Mouse (Mus musculus) left cerebral cortex, adult 2 months (tissue): ENCODE data around the gene Dscaml1. TPM values are rescaled to one million over a fixed set of nuclear protein-coding genes. Genes with fewer than 3 reads are reported as not detected.
"Not testable (repeated sequence)": the region's sequence is repeated elsewhere in the genome, so short reads cannot be mapped to it uniquely, and the experiment has no call there.

Source experiments
- DNase-seq, 2 experiments: peaks; one replicate each; pipeline ENCODE4 v3.0.0; 2021 to 2022; ENCODE audit warnings: low spot score in 2 of 2, mixed read lengths in 1 of 2; ENCODE audit errors: extremely low spot score in 1 of 2
- H3K27ac ChIP-seq: fragments of 200-600 bp; 2 replicates; pipeline ENCODE4 v1.8.1; 2022
- H3K4me3 ChIP-seq: fragments of 200-600 bp; 2 replicates; pipeline ENCODE4 v1.8.1; 2022
- CTCF ChIP-seq: fragments of 200-600 bp; IDR thresholded peaks from 2 replicates; pipeline ENCODE4 v1.8.1; 2022; ENCODE audit warnings: antibody characterized with exemption, mild to moderate bottlenecking, moderate library complexity
- intact Hi-C: fragments of 180-260 bp; cut with DNase I; formaldehyde crosslinking; loops from one replicate; pipeline ENCODE4 v1.15.1; 2025
- total RNA-seq, 2 experiments: library from RNA; stranded (reverse); gene quantifications; 2 replicates each; pipeline ENCODE4 v1.2.3; 2021

Gene Dscaml1
- total RNA-seq, 2 experiments from 2014 or later: 58.0 to 61.5 TPM

DNA sequence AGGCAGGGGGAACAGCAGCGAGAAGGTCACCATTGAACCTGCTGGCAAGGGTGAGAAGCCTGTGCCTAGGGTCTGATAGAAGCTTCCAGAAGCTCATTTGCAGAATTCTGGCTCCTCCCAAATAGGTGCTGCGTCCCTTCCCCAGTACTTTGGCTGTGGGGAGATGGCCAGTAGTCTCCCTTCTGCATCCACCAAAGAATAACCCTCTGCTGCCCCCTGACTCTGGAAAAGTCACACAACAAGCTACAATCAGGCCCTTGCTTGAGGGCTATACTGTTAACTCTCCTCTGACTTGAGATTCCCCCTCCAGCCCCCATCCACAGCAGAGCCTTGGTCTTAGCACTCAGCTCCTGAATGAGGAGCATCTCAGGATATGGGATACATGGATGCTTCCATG is 314.2 kb downstream of the Dscaml1 start:
- TF ChIP-seq CTCF: peak; percentile 33
- intact Hi-C loops: no loop called here

DNA sequence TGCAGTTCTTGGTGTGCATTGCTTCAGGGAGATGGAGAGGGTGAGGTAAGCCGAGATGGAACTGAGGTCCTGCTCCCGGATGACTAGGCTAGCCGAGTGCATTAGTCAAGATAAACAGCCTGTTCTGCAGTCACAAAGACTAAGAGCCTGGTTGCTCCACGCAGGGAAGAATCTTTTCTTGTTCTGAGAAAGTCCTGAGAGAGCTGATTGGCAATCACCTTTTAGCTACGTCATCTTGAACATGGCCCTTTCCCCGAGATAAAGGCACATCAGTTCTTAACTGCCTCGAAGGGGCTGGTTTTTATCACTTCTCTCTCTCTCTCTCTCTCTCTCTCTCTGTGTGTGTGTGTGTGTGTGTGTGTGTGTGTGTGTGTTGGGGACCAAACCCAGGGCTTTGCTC is 319.0 kb downstream of the Dscaml1 start:
- intact Hi-C loops: no loop called here

More for the DNA sequence above, 314.2 kb downstream of the Dscaml1 start:
- DNase-seq: no peak
- no peak overlapping the region for H3K27ac ChIP-seq
- H3K4me3 ChIP-seq: no peak overlapping the region

DNA sequence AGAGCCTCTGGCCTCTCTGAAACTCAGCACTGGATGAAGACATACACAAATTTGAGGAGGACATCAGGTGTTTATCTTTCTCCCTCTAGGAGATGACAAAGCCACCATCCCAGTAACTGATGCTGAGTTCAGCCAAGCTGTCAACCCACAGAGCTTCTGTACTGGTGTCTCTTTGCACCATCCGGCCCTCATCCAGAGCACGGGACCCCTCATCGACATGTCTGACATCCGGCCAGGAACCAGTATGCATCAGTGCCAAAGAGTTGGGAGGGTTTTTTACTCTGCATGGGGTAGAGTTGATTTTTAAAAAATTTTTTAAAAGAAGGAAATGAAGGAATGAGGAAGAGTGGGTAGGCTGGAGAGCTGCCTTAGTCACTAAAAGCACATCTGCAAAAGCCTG is 323.5 kb downstream of the Dscaml1 start:
- DNase-seq: no peak
- TF ChIP-seq CTCF: no peak
- Histone ChIP-seq H3K4me3 (no peak overlapping the region), H3K27ac (no peak overlapping the region)
- intact Hi-C loops: loop anchor here (10.0 kb wide), 1 partner anchor 445 kb away; no protein-coding TSS in a partner anchor

More for the DNA sequence above, 319.0 kb downstream of the Dscaml1 start:
- no peak for DNase-seq
- H3K27ac ChIP-seq: no peak overlapping the region
- H3K4me3 ChIP-seq: no peak overlapping the region
- TF ChIP-seq CTCF: no peak

GRCm38 (mm10) chr9:45754452-45755091 is 328.1 kb downstream of the Dscaml1 start:
- peak; percentile 78 to 83 for DNase-seq
- Histone ChIP-seq H3K27ac (no peak overlapping the region), H3K4me3 (no peak overlapping the region)
- TF ChIP-seq CTCF: peak; percentile 84
- intact Hi-C loops: loop anchor here (1.0 to 10.0 kb wide), 4 partner anchors 162 to 450 kb away; no protein-coding TSS in a partner anchor

GRCm38 (mm10) chr9:45766195-45766594 is 339.8 kb downstream of the Dscaml1 start:
- no peak for DNase-seq
- H3K27ac ChIP-seq: no peak overlapping the region
- intact Hi-C loops: no loop called here
- no peak overlapping the region for H3K4me3 ChIP-seq
- no peak for TF ChIP-seq CTCF

DNA sequence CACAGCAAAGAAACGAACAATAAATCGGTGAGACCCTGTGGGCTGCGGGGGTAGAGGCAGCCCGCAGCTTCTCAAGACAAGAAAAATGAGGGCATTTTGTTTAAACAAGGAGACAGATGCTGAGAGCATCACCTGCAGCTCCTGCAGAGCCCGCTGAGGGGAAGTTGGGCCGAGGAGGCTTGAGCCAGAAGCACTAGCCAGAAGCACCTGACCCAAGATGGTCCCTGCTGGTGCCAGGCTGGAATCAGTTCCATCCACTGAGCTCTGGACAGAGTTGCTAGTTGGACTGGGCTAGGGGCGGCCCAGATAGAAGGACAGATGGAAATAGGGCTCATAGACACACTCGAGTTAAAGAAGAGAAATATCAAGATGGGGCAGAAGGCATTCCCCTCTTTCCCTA is 340.7 kb downstream of the Dscaml1 start:
- intact Hi-C loops: no loop called here
- Histone ChIP-seq H3K4me3 (no peak overlapping the region), H3K27ac (no peak overlapping the region)
- no peak for DNase-seq
- TF ChIP-seq CTCF: no peak

- no peak for TF ChIP-seq CTCF
Observed at GRCm38 (mm10) chr9:45768421-45768820, 342.0 kb downstream of the Dscaml1 start.

GRCm38 (mm10) chr9:45769596-45769995 is 343.2 kb downstream of the Dscaml1 start:
- intact Hi-C loops: no loop called here
- H3K27ac ChIP-seq: no peak overlapping the region
- no peak for DNase-seq
- H3K4me3 ChIP-seq: no peak overlapping the region
- TF ChIP-seq CTCF: no peak

More at GRCm38 (mm10) chr9:45768421-45768820, 342.0 kb downstream of the Dscaml1 start:
- DNase-seq: no peak
- no peak overlapping the region for H3K27ac ChIP-seq
- no peak overlapping the region for H3K4me3 ChIP-seq
- intact Hi-C loops: no loop called here

- no peak; the same call in 1 of the 2 replicates for TF ChIP-seq CTCF
- no peak overlapping the region for H3K4me3 ChIP-seq
- no peak overlapping the region for H3K27ac ChIP-seq
- intact Hi-C loops: no loop called here
- DNase-seq: no peak
Observed at GRCm38 (mm10) chr9:45774088-45774487, 347.7 kb downstream of the Dscaml1 start.

- H3K4me3 ChIP-seq, intact Hi-C loops, DNase-seq, H3K27ac ChIP-seq: not testable (repeated sequence)
Observed at GRCm38 (mm10) chr9:45776176-45776575, 349.7 kb downstream of the Dscaml1 start.

GRCm38 (mm10) chr9:45779201-45779600 is 352.8 kb downstream of the Dscaml1 start:
- DNase-seq: no peak
- TF ChIP-seq CTCF: no peak
- intact Hi-C loops: no loop called here
- H3K4me3 ChIP-seq: no peak overlapping the region
- H3K27ac ChIP-seq: no peak overlapping the region

DNA sequence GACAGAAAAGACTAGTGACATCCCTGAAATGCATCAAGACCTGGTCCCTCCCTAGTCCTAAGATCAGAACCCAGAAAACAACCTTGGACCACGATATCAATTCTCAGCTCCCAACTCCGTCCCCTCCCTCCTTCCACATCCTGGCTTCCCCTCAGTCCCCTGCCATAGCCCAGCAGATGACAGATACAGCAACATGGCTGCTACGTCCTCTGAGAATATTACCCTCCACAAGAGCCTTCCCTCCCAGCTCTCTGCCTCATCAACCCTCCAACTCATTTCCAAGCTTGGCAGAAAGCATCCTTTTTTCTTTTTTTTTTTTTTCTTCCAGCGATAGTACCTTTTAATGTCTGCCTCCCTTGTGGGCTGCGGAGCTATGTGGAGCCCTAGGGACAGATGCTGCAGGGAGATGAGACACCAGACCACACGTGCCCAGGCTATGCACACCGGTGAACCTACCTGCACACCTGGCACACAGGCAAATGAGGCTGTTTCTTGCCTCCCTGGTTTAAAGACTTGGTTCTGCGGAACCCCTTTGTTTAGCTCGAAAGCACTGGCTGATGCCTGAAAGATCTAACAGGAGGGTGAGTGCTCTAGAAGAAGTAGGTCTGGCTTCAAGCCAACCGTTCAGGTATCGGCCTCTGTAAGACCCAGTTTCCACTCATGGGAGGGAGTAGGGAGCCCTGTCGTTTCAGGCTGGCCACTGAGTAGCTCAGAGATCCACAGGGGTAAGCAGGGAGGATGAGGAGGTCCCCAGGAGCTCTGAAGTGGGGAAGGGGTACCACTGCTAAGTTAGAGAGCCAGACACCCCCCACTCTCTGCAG is 357.0 kb downstream of the Dscaml1 start:
- no peak for DNase-seq
- no peak overlapping the region for H3K27ac ChIP-seq
- intact Hi-C loops: no loop called here
- no peak for TF ChIP-seq CTCF
- no peak overlapping the region for H3K4me3 ChIP-seq
